Mouse (Mus musculus): ENCODE results near the gene Ptpro. TPM values are rescaled to one million over a fixed set of nuclear protein-coding genes. Genes with fewer than 3 reads are reported as not detected.
"Not testable (repeated sequence)": the region's sequence is repeated elsewhere in the genome, so short reads cannot be mapped to it uniquely, and the experiment has no call there.

Ptpro gene
- total and polyA plus RNA-seq, 3 experiments: 0.11 to 0.16 TPM; not detected in 1

- no peak for TF ChIP-seq JUN (IDR thresholded peaks at IDR 0.05; ENCODE audit: insufficient read depth, low read depth, low read length)
Observed at GRCm38 (mm10) chr6:137443089-137443488, 191.0 kb downstream of the Ptpro start (continued).

GRCm38 (mm10) chr6:137446116-137446515, 194.0 kb downstream of the Ptpro start:
- H3K4me3 ChIP-seq (replicated peaks in 1 of 3; ENCODE audit: low read depth in 2 of 3, low read length in 2 of 3, poor library complexity in 1 of 3); H3K9ac ChIP-seq (ENCODE audit: insufficient read depth, low read depth); H3K4me1 ChIP-seq (ENCODE audit: control insufficient read depth in 1 of 2, insufficient read depth in 2 of 2); H3K9me3 ChIP-seq (replicated peaks; ENCODE audit: low read length); dilution Hi-C loops (cut with MboI; ENCODE audit: extremely low pct_ligation_motif_present, extremely low pct_unique_long_range_greater_than_20kb, low sequenced_read_pairs); H3K79me2 ChIP-seq (replicated peaks; ENCODE audit: control insufficient read depth, extremely low read depth, insufficient read depth, poor library complexity, severe bottlenecking); H3K4me2 ChIP-seq (ENCODE audit: insufficient read depth, low read depth, poor library complexity, severe bottlenecking); DNase-seq (ENCODE audit: extremely low read depth); H3K27ac ChIP-seq (ENCODE audit: insufficient read depth, low read depth); H3K27me3 ChIP-seq (replicated peaks); H3K36me3 ChIP-seq (replicated peaks in 1 of 2; ENCODE audit: control insufficient read depth in 1 of 2, insufficient read depth in 1 of 2, low read length in 1 of 2): not testable (repeated sequence)
- in situ Hi-C loops (cut with MboI; ENCODE audit: low pct_ligation_motif_present, low pct_unique_long_range_greater_than_20kb, low sequenced_read_pairs): loop anchor here (10.0 kb wide), 2 partner anchors 199 to 279 kb away; no protein-coding TSS in a partner anchor

- Histone ChIP-seq H3K9ac (ENCODE audit: insufficient read depth, low read depth) (no peak overlapping the region), H3K4me1 (ENCODE audit: control insufficient read depth in 1 of 2, insufficient read depth in 2 of 2) (peaks cover 0 to 15% of the 10 kb centered on the region in 2 experiments; a peak in 2 of 4 replicates), H3K36me3 (replicated peaks in 1 of 2; ENCODE audit: control insufficient read depth in 1 of 2, insufficient read depth in 1 of 2, low read length in 1 of 2) (no peaks in the 10 kb centered on the region), H3K27me3 (replicated peaks) (no peaks in the 10 kb centered on the region), H3K9me3 (replicated peaks; ENCODE audit: low read length) (no peaks in the 10 kb centered on the region), H3K79me2 (replicated peaks; ENCODE audit: control insufficient read depth, extremely low read depth, insufficient read depth, poor library complexity, severe bottlenecking) (no peaks in the 10 kb centered on the region), H3K4me2 (ENCODE audit: insufficient read depth, low read depth, poor library complexity, severe bottlenecking) (no peak overlapping the region), H3K4me3 (replicated peaks in 1 of 3; ENCODE audit: low read depth in 2 of 3, low read length in 2 of 3, poor library complexity in 1 of 3) (no peak overlapping the region), H3K27ac (ENCODE audit: insufficient read depth, low read depth) (no peak overlapping the region)
- TF ChIP-seq ZC3H11A (IDR thresholded peaks at IDR 0.05; ENCODE audit: low read depth, low read length): peak; percentile 96
- TF ChIP-seq NELFE (IDR thresholded peaks at IDR 0.05; ENCODE audit: low read depth, low read length): 0 out of 2 replicates have a peak, but pooled peaks have one; percentile 26
- peak; percentile 99 for TF ChIP-seq RAD21 (IDR thresholded peaks at IDR 0.05; ENCODE audit: low read depth, low read length)
- no peak for TF ChIP-seq E2F4 (IDR thresholded peaks at IDR 0.05; ENCODE audit: insufficient replicate concordance, low read depth, low read length)
- no peak for TF ChIP-seq MAFK (IDR thresholded peaks at IDR 0.05; ENCODE audit: insufficient replicate concordance, low read length)
- TF ChIP-seq MYC (IDR thresholded peaks at IDR 0.05; ENCODE audit: low read depth, low read length): 0 out of 2 replicates have a peak, but pooled peaks have one; percentile 41
- TF ChIP-seq SIN3A (IDR thresholded peaks at IDR 0.05; ENCODE audit: low read length): peak; percentile 61; the same call in 1 of the 2 replicates
- no peak for TF ChIP-seq RCOR1 (conservative IDR thresholded peaks at IDR 0.05; ENCODE audit: low read depth, low read length)
- TF ChIP-seq CTCF (conservative IDR thresholded peaks at IDR 0.05 in 1 of 2, IDR thresholded peaks at IDR 0.05 in 1 of 2; ENCODE audit: low read depth in 2 of 2, low read length in 2 of 2): peak; percentile 83 to 96
- TF ChIP-seq USF2 (conservative IDR thresholded peaks at IDR 0.05; ENCODE audit: low read depth, low read length): no peak
- TF ChIP-seq IRF4 (IDR thresholded peaks at IDR 0.05; ENCODE audit: low read depth, low read length): peak; percentile 49; the same call in 1 of the 2 replicates
- TF ChIP-seq SMC3 (IDR thresholded peaks at IDR 0.05; ENCODE audit: low read depth, low read length): peak; percentile 97
- TF ChIP-seq PAX5 (IDR thresholded peaks at IDR 0.05; ENCODE audit: low read length): no peak
- in situ Hi-C loops (cut with MboI; ENCODE audit: low pct_ligation_motif_present, low pct_unique_long_range_greater_than_20kb, low sequenced_read_pairs) (no loop called here), dilution Hi-C loops (cut with MboI; ENCODE audit: extremely low pct_ligation_motif_present, extremely low pct_unique_long_range_greater_than_20kb, low sequenced_read_pairs) (no loop called here)
- DNase-seq (ENCODE audit: extremely low read depth): peak; percentile 74
Observed at GRCm38 (mm10) chr6:137455537-137456041, 203.5 kb downstream of the Ptpro start.
